Mouse (Mus musculus) hindbrain, embryonic 10.5 days (tissue): ENCODE results near the gene Vipr2. TPM values are rescaled to one million over a fixed set of nuclear protein-coding genes. Genes with fewer than 3 reads are reported as not detected.
A peak's percentile ranks its signal among the peaks of the same experiment; 100 is the strongest.

ENCODE experiments used
- DNase-seq: peaks from one replicate; pipeline ENCODE4 v3.0.0-alpha.2; 2017; ENCODE audit warnings: low spot score
- H3K27ac ChIP-seq: fragments of 300-500 bp; sonication (generic); 2 replicates; pipeline ENCODE4 v1.5.1; 2016; ENCODE audit warnings: mild to moderate bottlenecking, moderate library complexity
- H3K27me3 ChIP-seq: fragments of 300-500 bp; sonication (generic); 2 replicates; pipeline ENCODE4 v1.6.1; 2016; ENCODE audit warnings: mild to moderate bottlenecking; ENCODE audit not compliant: poor library complexity, insufficient read depth, severe bottlenecking
- H3K36me3 ChIP-seq: fragments of 300-500 bp; sonication (generic); 2 replicates; pipeline ENCODE4 v1.6.1; 2016; ENCODE audit warnings: mild to moderate bottlenecking, moderate library complexity
- H3K4me1 ChIP-seq: fragments of 300-500 bp; sonication (generic); replicated peaks from 2 replicates; pipeline ENCODE4 v1.6.1; 2016; ENCODE audit warnings: mild to moderate bottlenecking
- H3K4me3 ChIP-seq: fragments of 300-500 bp; sonication (generic); 2 replicates; pipeline ENCODE4 v1.5.1; 2016; ENCODE audit warnings: mild to moderate bottlenecking, moderate library complexity
- H3K9me3 ChIP-seq: fragments of 300-500 bp; sonication (generic); 2 replicates; pipeline ENCODE4 v1.6.1; 2016; ENCODE audit warnings: mild to moderate bottlenecking, moderate library complexity
- WGBS: fragments of 180-500 bp; shearing (Covaris S2); methylation state at CpG from one replicate; pipeline ENCODE4 v1.1.7; 2016; 5-methylcytosine and 5-hydroxymethylcytosine counted together
- polyA plus RNA-seq: library from polyadenylated mRNA; unstranded; fragments of >200 nt; fragmentation: Nextera tagmentation; extraction: Ambion mirVana; gene quantifications from 2 replicates; pipeline ENCODE4 v1.2.1, GENCODE M21; 2016

The Vipr2 gene
- polyA plus RNA-seq, 1 experiment from 2014 or later: 1.3 TPM

DNA sequence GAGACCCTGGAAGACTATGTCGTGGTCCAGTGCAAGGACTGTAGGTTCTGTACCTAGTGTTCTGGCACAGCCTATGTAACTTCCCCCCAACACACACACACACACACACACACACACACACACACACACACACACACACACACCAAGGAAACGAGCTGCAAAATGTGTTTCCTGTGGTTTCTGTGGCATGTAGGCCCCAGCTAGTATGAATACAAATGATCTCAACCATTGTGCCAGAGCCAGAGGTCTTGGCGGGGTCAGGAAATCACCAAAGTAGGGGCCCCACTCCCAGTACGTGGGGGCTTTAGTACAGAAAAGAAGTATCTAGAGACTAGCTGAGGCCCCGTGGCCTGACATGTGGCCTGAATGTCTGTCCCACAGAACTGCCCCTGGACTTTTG lies 67.7 kb downstream of the Vipr2 start:
- Histone ChIP-seq H3K36me3 (no peaks in the 10 kb centered on the region), H3K27me3 (no peaks in the 10 kb centered on the region), H3K4me1 (peaks cover 30% of the 10 kb centered on the region), H3K27ac (0 out of 2 replicates have a peak overlapping the region, but pooled peaks have one; percentile 23), H3K4me3 (no peak overlapping the region), H3K9me3 (no peaks in the 10 kb centered on the region)
- DNase-seq: peak; percentile 30
- 34% methylated on average over 5 of the region's 5 CpGs for WGBS

DNA sequence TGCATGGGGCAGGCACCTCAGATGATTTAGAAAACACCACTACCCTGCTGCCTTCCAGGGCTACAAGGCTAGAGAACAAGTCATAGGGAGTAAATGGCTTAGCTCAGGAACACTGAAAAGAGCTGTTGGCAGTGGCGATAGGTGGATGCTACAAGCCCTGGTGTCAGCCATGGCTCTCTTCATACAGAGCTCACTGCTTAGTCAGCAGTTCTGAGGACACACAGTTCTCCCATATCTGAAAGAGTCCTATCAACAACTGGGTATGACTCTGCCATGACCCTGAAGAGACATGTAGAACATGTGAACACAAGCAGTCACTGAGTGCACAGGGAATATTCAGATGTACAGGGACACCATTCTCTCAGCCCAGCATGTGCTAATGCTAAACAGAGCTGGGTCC lies 68.2 kb downstream of the Vipr2 start:
- WGBS: 77% methylated on average over 1 of the region's 1 CpGs
- no peaks in the 10 kb centered on the region for H3K9me3 ChIP-seq
- no peak overlapping the region; the same call in 1 of the 2 replicates for H3K27ac ChIP-seq
- no peaks in the 10 kb centered on the region for H3K27me3 ChIP-seq
- DNase-seq: no peak
- no peak overlapping the region for H3K4me3 ChIP-seq
- H3K36me3 ChIP-seq: no peaks in the 10 kb centered on the region
- H3K4me1 ChIP-seq: peaks cover 30% of the 10 kb centered on the region

DNA sequence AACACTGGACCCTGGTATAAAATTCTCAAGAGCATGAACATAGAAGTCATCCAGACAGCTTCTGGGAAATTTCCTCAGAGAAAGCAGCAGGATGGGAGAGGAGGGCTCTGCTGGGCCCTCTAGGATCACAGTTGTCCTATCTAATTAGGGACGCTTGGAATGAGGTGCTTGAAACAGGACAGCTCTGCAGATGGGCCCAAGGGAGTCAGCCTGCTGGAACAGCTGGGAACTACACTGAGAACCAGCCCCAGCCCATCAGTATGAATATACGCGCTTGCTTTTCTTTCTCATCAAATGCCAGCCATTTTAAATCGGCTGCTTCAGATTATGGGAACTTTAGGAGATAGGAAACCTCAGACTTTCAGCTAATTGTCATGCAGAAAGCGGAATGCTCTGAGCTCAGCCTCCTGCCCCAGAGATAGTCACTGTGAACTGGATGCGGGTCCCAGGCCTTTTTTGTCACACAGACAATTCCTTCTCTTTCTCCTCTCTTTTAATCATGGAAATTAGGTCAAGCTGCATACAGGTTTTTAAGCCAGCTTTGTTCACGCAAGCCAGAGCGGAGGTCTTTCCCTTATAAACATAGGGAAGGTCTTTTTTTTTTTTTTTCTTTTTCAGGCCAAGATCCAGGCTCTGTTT lies 69.6 kb downstream of the Vipr2 start:
- 39% methylated on average over 8 of the region's 8 CpGs for WGBS
- Histone ChIP-seq H3K27ac (peak overlapping the region; percentile 73), H3K4me1 (peaks cover 30% of the 10 kb centered on the region), H3K4me3 (no peak overlapping the region), H3K9me3 (no peaks in the 10 kb centered on the region), H3K36me3 (no peaks in the 10 kb centered on the region), H3K27me3 (no peaks in the 10 kb centered on the region)
- DNase-seq: peak; percentile 35

DNA sequence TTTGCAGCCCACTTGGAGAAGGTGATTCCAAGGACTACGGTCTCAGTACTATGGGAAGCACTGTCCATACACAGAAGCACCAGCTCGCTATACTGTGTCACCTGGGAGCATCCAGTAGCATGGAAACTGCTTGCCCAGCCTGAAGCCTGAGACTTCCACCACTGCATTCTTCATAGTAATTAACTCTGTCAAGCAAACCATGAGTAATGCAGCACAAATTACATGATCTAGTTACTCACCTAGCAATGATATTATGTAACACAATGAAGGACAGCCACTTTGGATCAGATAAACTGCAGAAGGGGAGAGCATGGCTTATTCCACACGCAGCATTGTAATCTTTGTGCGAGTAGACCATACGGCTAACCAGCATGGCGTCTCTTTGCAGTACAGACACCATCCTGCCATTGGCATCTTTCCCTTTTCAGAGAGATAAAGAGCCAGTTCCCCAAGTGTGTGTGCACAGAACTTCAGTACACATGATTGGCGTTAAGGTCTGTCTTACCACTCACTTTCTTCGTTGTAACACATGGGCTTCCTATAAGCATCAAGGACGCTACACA lies 75.4 kb downstream of the Vipr2 start:
- no peak overlapping the region for H3K4me3 ChIP-seq
- DNase-seq: no peak
- no peaks in the 10 kb centered on the region for H3K36me3 ChIP-seq
- no peaks in the 10 kb centered on the region for H3K9me3 ChIP-seq
- no peak overlapping the region for H3K27ac ChIP-seq
- peaks cover 3% of the 10 kb centered on the region; the same call in 1 of the 2 replicates for H3K4me1 ChIP-seq
- 90% methylated on average over 9 of the region's 9 CpGs for WGBS
- H3K27me3 ChIP-seq: no peaks in the 10 kb centered on the region

DNA sequence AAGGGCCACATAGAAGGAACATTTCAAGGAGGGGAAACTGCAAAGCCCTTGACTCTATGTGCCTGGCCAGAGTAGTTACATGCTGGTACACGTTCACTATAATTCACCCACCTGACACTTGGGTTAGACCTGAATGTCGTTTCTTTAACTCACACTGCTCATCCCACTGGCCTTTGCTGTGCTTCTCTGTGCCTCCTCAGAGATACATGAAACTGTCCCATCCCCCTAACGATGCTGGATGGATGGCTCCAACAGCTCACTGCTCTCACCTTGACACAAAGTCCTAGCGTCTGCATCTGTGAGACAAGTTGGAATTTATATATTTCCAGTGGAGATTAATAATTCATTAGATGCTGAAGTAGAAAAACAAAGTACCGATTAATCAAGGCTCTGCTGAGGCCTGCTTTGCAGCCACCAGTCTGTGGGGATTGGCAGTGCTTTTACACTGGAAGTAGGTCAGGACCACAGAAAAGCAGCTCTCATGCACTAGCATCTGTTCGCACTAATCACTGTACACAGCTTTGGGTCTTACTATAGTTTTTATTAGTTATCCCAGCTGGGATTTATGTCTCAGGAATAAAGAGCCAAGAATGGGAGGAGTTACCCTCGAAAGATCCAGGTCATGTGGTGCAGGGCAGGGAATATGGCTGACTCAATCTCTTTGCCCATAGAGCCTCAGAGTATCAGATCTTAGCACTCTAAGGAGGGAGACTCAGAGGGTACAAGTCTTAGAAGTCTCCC lies 79.4 kb downstream of the Vipr2 start:
- DNase-seq: no peak
- no peaks in the 10 kb centered on the region for H3K27me3 ChIP-seq
- H3K4me1 ChIP-seq: no peaks in the 10 kb centered on the region
- H3K36me3 ChIP-seq: no peaks in the 10 kb centered on the region
- WGBS: 83% methylated on average over 7 of the region's 7 CpGs
- H3K9me3 ChIP-seq: no peaks in the 10 kb centered on the region
- no peak overlapping the region for H3K27ac ChIP-seq
- no peak overlapping the region for H3K4me3 ChIP-seq

DNA sequence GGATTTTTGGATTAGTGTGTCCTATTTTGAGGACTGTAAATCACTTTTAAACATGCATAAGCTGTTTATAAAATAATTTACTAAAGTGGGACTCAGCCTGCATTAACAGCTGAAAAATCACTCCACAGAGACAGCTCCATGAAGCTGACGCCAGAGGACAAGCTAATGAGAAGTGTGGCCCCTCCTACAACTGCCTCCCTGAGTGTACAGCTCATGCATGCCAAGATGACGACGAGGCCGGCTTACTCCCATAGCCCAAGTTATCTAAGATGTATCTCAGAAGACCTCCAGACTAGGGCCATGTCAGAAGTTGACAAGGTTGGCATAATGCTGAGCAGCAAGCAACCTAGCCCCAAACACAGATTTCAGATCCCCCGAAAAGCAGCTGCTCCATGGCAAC lies 81.7 kb downstream of the Vipr2 start:
- Histone ChIP-seq H3K36me3 (no peaks in the 10 kb centered on the region), H3K27ac (no peak overlapping the region), H3K4me3 (no peak overlapping the region), H3K27me3 (no peaks in the 10 kb centered on the region), H3K9me3 (no peaks in the 10 kb centered on the region), H3K4me1 (no peaks in the 10 kb centered on the region)
- WGBS: 87% methylated on average over 5 of the region's 5 CpGs
- no peak for DNase-seq

DNA sequence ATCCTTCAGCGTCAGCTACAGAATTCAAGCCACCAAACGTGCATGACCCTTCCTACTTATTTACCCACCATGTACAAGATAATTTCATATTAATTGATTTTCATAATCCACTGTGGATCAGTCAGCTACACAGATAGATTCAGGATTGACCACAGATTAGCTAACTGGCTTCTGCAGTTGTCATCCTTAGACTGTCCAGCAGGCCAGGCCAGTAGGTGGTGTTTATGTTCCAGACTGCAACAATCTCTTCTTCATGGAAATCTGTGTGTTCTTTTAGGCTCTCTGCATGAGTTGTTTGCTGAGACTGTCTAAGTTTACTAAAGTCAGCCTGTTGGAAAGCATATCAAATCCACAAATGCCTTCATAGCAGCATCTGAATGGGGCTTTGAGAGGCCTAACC lies 82.2 kb downstream of the Vipr2 start:
- Histone ChIP-seq H3K27me3 (no peaks in the 10 kb centered on the region), H3K4me3 (no peak overlapping the region), H3K4me1 (no peaks in the 10 kb centered on the region), H3K9me3 (no peaks in the 10 kb centered on the region), H3K36me3 (no peaks in the 10 kb centered on the region), H3K27ac (no peak overlapping the region)
- no peak for DNase-seq
- 90% methylated on average over 2 of the region's 2 CpGs for WGBS

DNA sequence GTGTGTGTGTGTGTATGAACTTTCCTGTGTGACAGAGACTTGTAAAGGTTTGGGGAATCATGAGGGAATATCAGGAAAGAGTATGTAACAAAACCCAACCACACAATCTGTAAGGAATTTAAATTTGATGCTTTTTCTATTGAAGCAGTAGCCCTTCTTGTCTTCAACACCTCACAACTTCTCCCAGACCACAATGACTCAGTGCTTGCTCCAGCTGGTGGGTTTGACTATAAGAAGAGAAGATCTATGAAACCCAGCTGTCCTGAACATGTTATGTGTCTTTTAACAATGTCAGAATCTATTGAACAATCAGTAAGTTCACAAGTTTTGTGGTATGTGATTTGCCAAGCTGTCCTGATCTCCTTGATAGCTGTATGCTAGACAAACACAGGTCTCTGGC lies 87.8 kb downstream of the Vipr2 start:
- Histone ChIP-seq H3K4me3 (no peak overlapping the region), H3K9me3 (no peaks in the 10 kb centered on the region), H3K36me3 (no peaks in the 10 kb centered on the region), H3K27ac (no peak overlapping the region), H3K27me3 (no peaks in the 10 kb centered on the region), H3K4me1 (no peaks in the 10 kb centered on the region)
- no peak for DNase-seq

DNA sequence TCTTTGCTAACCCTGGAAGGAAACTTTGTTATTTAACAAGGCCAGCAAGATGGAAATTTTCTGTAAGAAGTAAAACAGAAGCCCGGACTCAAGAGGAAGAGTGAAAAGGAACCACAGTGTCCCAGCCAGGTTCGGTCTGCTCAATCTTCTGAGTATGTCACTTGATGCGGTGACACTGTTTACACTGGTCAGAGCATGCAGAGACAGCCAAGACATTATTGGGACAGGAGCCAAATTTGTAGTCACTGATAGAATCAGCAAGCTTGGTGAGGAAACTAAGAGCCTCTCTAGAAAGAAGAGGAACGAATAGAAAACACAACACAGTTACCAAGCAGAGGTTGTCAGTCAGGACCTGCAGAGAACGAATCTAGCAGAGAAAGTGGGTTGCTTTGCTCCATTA lies 92.1 kb downstream of the Vipr2 start:
- no peak overlapping the region for H3K4me3 ChIP-seq
- H3K36me3 ChIP-seq: no peaks in the 10 kb centered on the region
- H3K9me3 ChIP-seq: no peaks in the 10 kb centered on the region
- H3K27ac ChIP-seq: no peak overlapping the region
- 87% methylated on average over 5 of the region's 5 CpGs for WGBS
- DNase-seq: no peak
- no peaks in the 10 kb centered on the region for H3K27me3 ChIP-seq
- no peaks in the 10 kb centered on the region for H3K4me1 ChIP-seq

DNA sequence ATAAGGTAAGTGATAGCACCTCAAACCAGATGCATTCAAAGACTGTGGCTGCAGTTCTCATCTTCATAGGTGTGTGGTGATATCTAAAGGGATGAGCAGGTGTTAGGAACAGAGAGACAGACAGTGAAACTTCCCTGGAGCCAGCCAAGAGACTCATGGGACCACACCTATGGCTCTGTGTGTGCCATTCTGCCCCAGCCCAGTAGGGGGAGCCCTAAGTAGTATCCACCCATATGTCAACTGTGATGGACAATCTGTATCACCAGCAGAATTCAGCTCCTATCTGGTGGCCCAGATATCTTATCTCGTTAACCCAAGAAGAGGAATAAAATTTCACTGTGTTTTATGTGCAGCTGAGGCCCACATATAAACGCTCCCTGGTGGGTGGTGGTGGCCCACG lies 99.4 kb downstream of the Vipr2 start:
- Histone ChIP-seq H3K27me3 (no peaks in the 10 kb centered on the region), H3K4me1 (no peaks in the 10 kb centered on the region), H3K36me3 (no peaks in the 10 kb centered on the region), H3K27ac (no peak overlapping the region), H3K4me3 (no peak overlapping the region), H3K9me3 (no peaks in the 10 kb centered on the region)
- 88% methylated on average over 3 of the region's 3 CpGs for WGBS
- DNase-seq: no peak

DNA sequence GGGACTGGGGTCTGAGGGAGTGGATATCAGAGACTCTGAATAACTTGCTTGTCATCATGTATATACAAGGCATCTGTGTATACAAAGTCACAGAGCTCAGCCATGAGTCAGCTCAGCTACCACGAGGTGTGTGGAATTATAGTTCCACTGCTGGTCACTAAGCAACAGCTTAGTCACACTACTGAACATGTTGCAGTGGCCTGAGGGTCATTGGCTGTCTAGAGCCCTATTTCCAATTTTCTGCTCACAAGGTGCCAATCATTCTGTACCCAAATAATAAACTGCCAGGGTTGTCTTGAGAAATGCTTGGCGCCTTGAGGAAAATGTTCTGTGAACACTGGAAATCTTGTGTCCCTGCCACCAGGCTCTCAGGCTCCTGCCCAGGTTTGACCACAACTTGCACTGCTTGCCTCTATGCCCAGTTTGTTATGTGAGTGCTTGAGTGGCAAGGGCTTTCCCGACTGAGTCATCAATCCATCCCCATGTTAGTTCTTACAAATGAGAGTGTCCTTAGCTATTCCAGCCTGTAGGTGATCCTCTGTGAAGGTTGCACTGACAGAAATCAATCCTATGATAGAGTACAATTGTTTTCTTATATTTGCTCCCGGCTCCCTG lies 104.0 kb downstream of the Vipr2 start:
- Histone ChIP-seq H3K27ac (no peak overlapping the region), H3K36me3 (no peaks in the 10 kb centered on the region), H3K4me3 (no peak overlapping the region), H3K4me1 (no peaks in the 10 kb centered on the region), H3K9me3 (no peaks in the 10 kb centered on the region), H3K27me3 (no peaks in the 10 kb centered on the region)
- 80% methylated on average over 4 of the region's 4 CpGs for WGBS
- DNase-seq: no peak

DNA sequence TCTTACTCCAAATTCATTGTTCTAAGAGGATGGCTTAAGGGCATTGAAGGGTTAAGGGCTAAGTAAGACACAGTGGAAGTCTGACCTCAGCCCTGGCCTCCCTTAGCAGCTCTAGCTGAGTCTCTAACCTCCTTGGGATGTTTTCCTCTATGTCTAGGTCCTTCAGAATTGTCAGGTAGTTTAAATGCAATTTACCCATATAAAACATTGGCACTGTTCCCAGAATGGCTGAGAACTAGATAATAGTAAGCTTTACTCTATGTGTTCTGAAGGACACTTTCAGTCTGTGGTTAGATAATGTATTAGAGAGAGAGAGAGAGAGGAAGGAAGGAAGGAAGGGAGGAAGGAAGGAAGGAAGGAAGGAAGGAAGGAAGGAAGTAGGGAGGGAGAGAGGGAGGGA lies 104.8 kb downstream of the Vipr2 start:
- Histone ChIP-seq H3K27me3 (no peaks in the 10 kb centered on the region), H3K27ac (no peak overlapping the region), H3K4me1 (no peaks in the 10 kb centered on the region), H3K4me3 (no peak overlapping the region), H3K36me3 (no peaks in the 10 kb centered on the region), H3K9me3 (no peaks in the 10 kb centered on the region)
- no peak for DNase-seq

DNA sequence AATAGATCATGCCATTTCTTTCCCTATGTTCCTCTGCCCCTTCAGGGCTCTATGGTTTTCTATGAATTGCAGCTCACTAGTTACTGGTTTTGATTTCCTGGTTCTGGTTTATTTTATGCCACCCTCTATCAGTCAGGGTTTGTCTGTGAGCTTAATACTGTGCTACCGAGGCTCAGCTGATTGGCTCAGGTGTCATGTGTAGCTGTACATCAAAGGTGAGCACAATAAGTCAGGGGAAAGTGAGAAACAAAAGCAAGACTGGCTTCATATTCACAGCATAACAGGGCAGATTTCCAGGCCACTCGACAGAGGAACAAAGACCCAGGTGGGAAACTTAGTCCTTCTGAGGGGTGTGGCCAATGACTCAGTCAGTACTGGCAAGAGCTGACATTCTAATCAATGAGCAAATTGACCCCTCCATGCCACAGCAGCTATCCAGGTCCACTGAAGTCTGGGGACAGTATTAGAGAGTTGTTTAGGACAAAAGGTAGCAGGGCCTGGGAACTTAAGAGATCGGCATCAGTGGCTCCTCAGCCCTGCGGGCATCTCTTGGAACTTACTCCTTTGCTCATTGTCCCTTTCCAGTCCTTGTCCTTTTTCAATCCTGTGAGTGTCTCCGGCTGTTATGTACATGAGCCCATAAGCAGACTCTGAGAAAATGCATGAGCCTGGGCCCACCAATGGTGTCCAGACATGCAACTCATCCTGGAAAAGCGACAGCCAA lies 105.8 kb downstream of the Vipr2 start:
- no peaks in the 10 kb centered on the region for H3K9me3 ChIP-seq
- no peak overlapping the region for H3K27ac ChIP-seq
- DNase-seq: no peak
- WGBS: 84% methylated on average over 6 of the region's 6 CpGs
- H3K4me3 ChIP-seq: no peak overlapping the region
- no peaks in the 10 kb centered on the region for H3K4me1 ChIP-seq
- no peaks in the 10 kb centered on the region for H3K36me3 ChIP-seq
- no peaks in the 10 kb centered on the region for H3K27me3 ChIP-seq
